Mouse (Mus musculus) brain, adult 2 months (tissue): ENCODE results near the gene Lcmt1.
A peak's percentile ranks its signal among the peaks of the same experiment; 100 is the strongest.

ENCODE experiments used
- DNase-seq: peaks from one replicate; pipeline ENCODE4 v3.0.0; 2011; ENCODE audit warnings: low read depth, low spot score

The Lcmt1 gene

DNA sequence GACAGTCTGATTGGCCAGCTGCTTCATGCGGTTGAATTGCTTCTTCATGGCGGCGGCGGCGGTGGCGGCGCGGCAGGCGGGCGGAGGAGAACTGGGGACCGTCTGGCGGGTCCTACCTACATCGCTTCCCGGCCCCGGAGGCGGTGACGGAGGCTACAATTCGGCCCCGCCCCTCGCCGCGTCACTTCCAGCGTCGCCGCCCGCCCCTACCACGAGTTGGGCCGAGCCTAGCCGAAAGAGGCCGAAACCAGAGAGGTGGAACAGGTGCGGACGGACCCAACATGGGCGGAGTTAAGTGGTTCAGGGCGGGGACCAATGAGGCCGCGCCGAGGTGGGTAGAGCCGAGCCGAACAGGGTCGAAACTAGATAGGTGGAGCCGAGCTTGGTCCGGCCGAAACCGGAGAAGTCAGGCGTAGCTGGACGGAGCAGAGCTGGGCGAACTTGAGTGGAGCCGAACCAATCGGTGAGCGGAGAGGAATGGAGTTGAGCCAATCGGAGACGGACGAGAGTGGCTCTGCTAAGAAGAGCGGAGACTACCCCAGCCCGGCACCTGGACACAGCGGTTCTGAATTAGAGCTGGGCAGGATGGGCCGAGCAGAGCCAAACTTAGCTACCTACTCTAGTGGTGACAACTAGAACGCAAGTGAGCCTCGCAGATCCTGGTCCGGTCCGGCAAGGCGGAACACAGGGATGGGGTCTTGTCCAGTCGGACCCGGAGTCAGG, at the start of gene Lcmt1, which contains the start of gene Arhgap17:
Lcmt1 (plus strand) TSS at position 26 of the 723 bp plus-strand sequence.
Arhgap17 (minus strand) TSS at position 157 of the 723 bp plus-strand sequence.
- DNase-seq: peak; percentile 98

DNA sequence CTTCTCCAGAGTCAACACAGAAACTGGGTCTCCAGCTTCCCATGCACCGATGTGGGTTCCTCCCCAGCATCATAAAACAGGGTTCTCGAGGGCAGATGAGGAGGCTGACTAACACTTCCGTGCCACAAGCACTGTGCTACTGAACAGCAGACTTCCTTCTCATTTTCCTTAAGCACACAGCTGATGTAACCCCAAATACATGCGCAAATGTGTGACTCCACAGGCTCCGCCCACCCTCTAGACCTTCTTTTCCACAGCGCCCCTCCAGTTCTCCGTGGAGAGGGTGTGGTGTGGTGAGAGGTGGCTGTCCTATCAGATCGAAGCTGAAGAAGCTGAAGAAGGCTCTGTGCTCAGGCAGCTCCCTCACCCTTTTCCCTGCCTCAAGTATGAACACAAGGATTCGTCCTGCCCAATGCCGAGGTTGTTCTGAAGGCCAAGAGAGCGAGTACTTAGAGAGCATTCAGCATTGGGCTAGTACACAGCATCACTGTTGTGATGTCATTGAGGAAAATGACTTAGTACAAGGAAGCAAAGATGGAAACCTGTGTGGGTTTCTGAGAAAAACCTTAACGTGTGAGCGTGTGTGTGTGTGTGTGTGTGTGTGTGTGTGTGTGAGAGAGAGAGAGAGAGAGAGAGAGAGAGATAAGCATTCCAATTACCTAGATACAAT, 47.0 kb upstream of the Lcmt1 start:
- DNase-seq: peak; percentile 62

DNA sequence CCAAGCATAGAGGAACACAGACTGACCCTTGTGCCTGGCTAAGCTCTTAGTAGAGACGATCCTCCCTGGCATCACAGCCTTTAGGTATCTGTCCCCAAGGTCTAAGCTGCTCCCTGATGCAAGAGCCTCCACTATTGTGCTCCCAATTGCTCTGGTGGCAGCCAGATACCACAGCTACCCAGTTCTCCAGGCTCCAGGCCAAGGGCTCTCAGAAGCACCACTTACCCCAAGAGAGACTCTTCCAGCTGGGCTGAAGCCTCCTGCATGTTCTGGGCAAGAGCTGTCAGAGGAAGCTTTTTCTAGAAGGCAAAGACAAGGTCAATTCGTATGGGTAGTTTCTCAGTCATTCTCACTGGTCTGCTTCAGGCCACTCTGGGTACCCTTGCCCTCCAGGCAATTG, 46.2 kb upstream of the Lcmt1 start:
- DNase-seq: no peak

DNA sequence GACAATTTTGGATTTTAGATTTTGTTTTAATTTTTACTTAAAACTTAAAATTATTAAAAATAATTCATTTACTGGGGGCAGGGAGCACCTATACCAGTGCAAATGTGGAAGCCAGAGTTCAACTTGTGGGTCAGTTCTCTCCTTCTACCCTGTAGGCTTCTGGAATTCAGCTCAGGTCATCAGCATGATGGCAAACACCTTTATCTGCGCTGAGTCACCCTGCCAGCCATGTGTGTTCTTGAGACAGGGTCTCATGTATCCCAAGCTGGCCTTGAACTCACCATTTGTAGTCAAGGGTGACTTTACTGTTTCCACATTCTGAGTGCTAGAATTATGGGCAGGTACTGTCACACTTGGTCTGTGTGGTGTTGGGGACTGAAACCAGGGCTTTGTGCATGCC, 45.5 kb upstream of the Lcmt1 start:
- no peak for DNase-seq

DNA sequence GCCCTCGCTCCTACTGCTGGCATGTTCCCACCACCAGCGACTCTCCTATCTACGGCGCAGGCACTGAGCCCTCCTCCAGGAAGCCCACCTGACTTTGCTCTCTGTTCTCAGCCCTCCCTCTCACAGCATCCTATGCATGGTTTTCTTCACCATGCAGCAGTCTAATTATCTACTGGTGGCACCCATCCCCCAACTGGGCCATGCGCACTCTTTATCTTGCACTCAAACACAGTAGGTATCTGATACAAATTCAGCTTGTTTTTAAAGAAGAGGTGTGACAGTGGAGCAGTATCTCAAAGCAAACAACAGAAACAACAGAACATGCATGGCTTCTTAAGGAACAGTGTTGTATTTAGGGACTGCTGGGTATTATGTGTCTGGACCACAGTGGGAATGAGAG, 43.5 kb upstream of the Lcmt1 start:
- DNase-seq: no peak

DNA sequence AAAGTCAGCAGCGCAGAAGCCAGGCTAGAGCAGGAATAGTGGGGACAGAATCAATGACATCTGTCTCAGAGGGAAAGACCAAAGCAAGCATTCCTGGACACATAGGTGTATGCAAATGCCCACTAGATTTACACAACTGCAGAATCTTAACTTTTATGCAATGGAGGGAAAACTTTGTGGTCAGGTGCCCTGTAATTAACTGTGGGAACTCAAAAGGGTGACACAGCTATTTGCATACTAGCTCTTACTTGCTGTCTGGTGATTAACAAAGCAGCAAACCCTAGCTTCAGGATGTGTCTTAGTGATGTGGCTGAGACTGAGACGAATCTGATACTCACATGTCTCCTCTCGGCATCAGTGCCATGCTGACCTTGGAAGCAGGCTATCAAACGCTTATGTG, 42.7 kb upstream of the Lcmt1 start:
- DNase-seq: no peak

DNA sequence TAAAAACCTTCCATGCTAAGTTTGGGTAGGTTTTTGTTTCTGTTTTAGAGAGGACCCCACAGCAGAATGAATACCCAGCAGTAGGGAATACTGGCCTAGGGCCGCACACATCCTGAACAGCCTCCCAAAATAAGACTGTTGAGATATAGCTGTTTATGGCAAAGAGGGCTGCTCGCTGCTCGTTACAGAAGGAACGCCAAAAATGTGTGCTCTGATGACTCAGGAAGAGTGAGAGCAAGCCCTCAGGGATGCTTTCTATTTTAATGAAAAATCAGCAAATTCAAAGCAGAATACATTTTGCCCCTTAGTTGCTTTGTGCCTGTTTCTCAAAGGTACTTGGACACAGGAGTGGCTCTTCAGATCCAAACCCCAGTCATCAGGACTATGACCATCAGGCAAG, 41.7 kb upstream of the Lcmt1 start:
- peak; percentile 66 for DNase-seq

DNA sequence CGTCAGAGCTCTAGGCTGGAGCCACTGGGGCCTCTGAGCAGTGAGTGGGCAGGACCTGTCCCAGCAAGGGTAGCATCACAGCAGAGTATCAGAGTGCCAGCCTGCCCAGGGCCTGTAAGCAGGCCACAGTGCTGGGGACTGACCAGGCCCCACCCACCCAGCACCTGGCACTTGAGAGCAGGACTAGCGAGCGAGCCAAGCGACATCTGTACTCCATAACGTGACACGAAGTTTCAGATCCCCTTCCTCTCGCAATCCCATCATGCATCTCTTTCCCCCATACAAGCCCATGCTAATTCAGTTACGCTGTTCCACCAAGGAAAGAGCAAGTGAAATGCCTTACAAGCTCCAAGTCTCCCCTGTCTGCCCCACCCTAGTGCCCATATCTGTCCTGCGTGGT, 39.1 kb upstream of the Lcmt1 start:
- DNase-seq: no peak

DNA sequence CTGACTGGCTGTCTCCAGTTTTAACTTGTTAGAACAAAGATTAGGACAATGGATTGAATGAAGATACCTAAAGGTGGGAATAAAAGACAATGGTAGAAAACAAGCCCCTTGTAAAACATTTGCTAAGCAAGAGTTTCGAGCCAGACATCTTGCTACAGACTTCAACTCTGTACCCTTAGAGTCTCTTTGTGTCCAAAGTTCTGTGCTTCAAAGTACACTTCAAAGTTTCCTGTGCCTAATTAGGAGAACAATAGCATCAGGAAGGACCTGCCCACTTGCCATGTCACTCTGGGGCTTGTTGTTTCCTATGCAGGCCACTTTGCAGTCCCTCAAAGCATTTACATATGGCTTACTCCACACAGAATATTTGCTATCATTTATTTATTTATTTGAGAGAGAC, 33.3 kb upstream of the Lcmt1 start:
- DNase-seq: no peak

DNA sequence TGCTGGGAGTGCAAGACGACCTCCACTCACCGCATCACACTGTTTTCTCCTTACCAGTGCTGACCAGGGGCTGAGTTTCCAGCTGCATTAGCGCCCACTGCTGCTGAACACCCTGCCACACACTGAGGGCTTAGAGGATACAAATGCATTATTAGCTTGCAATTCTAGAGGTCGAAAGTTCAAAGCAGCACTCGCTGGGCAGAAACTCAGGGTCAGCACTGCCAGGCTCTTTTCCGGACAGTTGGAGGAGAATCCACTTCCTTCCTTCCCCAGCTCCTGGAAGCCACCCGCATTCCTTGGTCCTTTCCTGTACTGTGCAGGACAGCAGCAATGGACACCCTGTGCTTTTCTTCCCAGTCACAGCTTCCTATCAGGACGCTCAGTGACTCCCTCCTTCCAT, 31.2 kb upstream of the Lcmt1 start:
- DNase-seq: no peak

DNA sequence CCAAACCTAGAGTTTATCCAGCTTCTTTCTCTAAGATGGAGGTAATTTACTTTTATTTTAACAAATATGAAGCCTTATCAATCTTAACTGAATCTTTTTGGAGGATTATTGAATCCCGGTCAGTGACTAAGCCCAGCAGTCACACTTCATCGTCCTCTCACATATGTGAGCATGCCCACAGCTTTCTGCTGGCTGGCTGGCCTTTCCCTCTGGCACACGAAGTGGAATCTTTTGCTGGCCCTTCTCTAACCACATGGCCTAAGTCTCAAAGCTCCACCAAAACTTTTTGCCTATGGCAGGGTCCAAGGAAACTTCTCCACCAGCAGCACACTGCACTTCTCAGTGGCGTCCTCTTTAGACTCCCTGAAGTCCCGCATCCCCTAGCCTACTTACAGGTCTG, 27.7 kb upstream of the Lcmt1 start:
- no peak for DNase-seq

DNA sequence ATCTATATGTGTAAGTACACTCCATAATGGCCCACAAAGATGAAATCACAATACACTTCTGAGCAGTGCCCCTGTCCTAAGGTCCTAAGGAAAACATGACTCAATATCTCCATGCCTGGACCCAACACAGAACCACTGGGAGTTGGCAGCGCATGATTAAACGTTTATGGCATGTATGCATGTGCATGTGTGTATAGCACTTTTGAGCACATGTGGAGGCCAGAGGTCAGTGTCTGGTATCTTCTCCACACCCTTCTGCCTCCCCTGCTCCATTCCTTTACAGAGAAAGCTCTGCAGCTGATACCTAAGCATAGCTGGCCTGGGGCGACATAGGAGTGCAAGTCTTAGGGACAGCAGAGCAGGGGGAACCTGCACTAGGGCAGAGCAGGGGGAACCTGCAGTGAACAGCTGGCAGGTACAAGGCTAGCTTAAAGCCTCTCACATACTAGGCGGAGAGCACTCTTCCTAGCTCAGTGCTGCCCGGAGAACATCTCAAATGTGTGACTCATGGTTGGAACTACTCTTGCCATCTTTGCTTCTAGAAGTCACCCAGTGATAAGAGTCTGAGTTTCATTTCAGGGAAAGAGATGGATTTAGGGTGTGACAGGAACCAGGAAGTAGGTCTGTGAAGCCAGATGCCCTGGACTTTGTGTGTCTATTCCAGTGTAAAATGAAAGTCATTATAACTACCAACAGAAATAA, 25.4 kb upstream of the Lcmt1 start:
- no peak for DNase-seq

DNA sequence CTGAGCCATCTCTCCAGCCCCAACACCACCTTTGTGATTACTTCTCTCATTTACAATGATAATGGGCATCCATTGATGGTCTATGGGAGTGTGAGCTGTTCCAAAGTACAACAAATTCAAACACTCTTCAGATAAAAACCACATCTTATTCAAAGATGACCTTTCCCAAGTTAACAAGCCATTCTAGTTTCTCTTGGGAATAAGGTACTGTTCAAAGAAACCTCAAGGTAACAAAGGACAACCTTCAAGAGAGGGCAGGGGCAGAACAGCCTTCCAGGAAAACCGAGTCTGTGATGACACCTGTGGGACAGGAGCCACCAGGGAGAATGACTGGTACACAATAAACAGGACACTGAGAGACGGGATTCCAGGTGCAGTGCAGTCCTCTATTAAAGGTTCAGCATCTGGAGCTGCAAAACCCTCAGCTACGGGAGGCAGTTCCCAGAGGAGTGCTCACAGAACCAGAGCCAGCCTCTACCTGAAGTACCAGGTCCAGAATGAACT, 24.5 kb upstream of the Lcmt1 start:
- DNase-seq: no peak

DNA sequence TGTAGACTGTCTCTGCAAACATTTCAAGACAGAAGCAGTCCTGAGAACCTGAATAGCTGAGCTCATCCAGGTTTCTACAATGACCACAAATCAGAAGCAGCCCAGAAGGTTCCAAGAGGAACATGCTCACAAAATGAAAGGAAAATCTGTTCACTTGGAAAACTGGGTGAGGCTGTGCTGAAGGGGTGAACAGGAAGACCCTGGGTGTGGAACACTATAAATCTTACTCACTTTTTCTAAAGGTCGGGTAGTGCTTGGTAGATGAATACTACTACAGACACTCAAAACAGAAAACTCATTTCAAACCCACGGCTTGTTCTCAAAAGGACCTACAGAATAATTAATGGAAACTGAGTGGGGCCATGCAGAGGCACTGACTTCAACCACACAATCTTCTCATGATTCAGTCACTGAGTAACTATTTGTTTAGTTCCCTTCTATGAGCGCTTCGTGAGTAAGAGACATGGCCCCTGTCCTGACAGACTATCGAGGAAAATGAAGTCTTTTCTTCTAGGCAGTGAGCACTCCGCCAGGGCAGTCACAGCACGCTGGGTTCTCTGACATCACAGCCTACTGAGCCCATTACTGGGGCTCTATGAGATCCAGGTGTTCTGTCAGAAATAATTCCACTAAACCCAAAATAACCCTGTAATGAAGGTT, 22.8 kb upstream of the Lcmt1 start:
- DNase-seq: no peak

DNA sequence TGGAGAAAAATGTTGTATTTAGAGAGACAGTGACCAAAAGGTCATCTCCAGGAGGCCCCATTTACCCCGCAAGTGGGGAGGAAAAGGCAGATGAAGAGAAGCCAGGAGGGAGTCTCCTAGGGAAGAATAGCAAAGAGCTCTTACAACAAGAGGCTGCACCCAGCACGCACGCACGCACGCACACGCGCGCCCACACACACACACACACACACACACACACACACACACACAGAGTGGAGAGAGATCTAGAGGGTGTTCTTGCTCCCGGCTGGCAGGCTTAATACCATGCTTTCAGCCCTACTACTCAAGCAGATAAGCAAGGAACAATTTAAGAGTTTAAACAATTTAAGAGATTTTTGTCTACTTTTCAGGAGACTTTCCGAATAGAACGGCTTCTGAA, 19.8 kb upstream of the Lcmt1 start:
- DNase-seq: peak; percentile 56

DNA sequence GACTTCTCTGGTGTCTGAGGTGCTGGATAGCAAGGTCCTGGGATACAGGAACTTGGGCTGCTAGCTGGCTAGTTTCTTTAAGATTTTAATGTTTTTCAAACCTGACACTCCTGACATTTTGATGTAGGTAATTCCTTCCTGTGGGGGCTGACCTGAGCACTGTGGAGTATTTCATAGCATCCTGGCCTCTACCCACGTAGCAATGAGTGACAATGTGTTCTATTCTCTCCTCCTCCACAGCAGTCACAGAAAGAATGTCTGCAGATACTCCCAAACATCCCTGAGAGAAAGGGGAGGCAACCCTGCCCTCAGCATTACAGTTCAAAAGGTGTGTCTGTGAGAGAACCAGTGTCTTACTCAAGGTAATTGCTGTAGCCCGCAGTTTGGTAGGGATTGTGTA, 19.3 kb upstream of the Lcmt1 start:
- peak; percentile 59 for DNase-seq

DNA sequence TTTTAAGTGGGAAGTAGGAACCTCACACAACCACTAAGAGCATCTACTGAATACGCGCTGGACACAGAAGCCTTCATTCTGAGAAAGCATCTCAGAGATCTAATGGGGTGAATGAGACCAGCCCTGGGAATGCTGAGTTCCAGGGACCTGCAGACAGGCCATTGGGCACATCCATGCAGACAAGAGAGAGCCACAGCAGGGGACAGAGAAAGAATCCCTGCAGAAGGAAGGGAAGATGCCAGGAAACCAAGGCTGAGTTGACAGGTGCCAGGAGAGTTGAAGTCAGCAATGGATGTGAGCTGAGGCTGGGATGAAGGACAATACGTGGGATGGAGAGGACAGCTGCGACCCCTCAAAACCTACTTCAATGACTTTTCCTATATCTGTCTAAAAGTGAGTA, 16.5 kb upstream of the Lcmt1 start:
- DNase-seq: peak; percentile 33

DNA sequence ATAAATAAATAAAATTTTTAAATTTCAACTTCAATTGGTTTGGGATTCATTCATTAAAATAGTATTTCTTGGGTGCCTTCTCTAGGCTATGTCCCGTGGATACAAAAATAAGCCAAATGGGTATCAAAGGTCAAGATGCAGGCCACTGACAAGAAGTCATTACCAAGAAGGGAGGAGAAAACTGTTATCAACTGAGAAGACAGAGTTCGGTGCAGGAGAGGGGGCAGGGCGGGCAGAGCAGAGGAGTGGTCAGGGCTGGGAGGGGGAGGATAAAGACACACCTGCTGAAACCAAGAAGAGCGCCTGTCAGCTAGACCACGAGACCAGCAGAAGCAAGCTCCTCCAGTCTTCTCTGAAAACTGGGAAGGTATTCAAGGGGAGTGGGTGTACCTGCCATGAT, 15.7 kb upstream of the Lcmt1 start:
- no peak for DNase-seq

DNA sequence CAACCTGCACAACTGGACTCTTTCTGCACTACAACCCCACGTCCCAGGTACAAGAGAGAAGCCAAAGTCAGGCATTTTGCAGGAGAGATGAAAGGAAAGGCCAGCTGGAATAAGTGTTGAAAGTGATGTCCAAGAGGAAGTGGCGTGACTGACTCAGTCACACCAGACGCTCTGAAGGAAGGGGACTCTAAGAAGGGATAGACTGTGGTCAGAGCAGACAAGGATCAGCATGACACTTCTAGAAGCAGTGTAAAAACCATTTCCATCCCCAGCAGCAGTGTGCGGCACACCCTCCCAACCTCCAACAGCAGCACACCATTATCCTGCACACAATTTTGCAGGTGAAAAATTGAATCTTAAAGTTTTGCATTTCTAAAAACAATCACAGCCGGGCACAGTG, 15.2 kb upstream of the Lcmt1 start:
- no peak for DNase-seq

DNA sequence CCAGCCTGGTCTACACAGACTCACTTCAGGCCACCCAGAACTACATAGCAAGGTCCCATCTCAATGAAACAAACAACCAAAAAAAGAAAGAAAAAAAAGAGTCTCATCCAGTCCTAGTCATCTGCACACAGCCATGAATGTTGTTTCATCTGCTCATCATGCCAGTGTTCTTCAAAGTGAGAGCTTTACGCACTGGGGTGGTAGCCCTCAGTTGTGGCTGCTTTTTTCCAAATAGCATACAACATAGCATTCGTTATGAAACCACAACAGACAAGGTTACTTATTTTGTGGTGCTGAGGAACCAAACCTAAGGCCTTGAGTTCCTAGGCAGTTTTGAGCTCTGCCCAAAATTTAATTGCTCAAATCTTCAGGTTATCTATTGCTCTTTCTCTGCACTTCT, 14.7 kb upstream of the Lcmt1 start:
- no peak for DNase-seq

DNA sequence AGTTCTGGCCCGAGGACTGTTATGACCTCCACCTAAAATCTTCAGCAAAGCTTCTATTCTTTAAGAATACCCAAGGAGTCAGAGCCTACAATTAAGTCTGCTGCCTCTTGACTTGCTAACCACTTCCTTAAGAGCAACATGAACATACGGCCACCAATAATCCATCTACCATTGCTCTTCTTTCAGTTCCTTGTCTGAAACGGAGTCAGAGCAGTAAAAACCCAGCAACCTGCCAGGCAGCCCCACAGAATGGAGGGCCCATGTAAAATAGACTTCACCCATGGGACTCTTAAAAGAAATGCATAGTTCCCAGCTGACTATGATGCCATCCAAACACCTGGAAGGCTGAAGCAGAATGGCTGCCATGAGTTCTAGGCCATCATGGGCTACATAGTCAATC, 13.4 kb upstream of the Lcmt1 start:
- no peak for DNase-seq

DNA sequence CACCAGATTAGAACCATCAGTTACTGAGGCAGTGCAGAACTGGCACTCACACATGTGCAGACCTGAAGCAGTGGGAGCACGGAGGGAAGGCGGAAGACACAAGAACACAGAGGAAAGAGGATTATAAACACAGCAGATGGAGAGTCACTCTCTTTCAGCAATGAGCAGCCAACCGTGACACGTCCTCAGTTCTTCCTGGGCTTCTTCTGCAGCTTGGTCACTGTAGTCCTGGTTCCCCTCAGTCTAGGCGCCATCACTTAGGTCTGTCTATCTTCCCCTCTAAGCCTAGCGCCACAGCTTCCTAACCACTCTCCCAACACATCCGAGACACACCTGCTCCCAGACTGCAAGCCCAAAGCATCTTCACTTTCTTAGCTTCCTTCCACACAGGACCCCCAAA, 10.5 kb upstream of the Lcmt1 start:
- peak; percentile 79 for DNase-seq
